Mouse (Mus musculus) adrenal gland, postnatal 10 days (tissue): ENCODE results near the gene Prss50. TPM values are rescaled to one million over a fixed set of nuclear protein-coding genes. Genes with fewer than 3 reads are reported as not detected.

Experiments
- DNase-seq: peaks from one replicate; pipeline ENCODE4 v3.0.0; 2021; ENCODE audit warnings: mixed read lengths
- total RNA-seq, 2 experiments: library from RNA; stranded (reverse); gene quantifications; 2 replicates each; pipeline ENCODE4 v1.2.3; 2021

The Prss50 gene
- total RNA-seq, 2 experiments from 2014 or later, result 0.67 TPM; not detected in 1

DNA sequence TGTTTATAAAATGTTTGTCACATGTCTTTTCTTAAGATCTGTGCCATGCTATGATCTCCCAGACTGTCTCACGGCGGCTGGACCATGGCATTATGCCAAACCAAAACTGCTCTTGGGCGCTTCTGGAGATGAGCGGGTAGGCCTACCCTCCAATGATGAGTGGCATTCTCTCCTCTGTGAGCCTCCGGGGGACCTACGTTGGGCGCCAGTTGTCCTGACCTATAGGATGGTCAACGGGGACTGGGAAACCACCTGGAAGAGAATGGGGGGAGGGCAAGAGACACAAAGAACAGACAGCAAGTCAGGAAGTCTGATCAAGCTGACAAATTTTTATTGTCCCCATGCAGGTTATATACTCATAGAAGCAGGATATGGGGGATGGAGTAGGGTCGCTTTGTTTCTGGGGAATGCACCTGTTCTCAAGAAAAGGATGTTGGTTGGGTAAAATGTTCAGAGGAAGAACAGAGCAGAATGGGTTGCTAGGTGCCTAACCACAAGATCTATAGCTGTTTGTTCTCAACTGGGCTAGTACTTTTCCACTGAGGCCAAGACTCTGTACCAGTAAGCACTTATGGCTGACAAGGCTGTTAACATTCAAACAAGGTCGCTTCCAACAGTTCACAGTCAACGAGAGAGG lies 49.6 kb downstream of the Prss50 start:
- no peak for DNase-seq

DNA sequence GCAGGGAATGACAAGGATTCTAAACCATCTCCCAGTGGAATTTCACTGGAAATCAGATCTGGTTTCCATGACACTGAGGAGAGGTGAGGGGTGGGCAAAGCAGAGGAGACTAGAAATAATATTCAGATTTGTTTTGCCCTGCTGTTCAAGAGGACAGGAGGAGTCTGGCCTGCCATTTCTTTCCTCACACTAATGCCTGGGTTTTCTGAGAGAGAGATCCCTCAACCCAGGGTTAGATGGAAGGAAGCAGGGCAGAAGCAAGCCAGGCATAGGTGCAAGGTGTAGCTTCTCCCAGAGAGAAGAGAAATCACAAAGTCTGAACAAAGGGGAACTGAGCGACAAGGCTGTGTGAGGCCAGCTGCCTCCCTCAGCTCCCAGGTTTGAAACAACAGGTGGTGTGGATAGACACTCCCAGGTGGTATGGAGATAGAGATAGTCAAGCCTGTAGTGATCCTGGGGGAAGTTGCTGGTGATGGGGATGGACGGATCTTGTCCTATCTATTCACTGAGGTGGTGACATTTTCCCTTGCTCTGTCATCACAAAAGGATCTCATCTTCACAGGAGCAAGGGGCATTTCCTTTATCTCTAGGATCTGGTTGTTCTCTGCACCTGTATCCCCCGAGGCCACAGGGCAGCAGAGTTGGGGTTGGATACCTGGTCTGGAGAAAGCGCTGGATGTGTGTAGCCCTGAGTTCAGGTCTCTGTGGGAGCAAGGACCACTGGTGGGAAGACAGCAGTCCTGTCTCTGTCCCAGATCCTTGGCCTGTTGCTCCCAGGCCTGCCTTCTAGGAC lies 50.3 kb downstream of the Prss50 start:
- DNase-seq, result no peak

DNA sequence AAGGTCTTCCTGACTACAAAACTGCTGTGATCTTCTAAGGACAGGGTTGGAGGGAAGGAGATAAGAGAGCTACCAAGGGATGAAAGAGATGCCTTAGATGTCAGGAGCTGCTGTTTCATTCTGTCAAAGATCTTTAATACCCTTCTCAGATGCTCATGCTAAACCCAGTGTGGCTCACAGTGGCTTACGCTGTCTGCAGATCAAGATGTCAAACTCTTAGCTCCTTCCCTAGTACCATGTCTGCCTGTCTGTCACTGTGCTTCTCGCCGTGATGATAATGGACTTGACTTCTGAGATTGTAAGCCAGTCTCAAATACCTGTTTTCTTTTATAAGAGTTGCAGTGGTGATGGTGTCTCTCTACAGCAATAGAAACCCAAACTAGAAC lies 50.9 kb downstream of the Prss50 start:
- DNase-seq, result no peak

DNA sequence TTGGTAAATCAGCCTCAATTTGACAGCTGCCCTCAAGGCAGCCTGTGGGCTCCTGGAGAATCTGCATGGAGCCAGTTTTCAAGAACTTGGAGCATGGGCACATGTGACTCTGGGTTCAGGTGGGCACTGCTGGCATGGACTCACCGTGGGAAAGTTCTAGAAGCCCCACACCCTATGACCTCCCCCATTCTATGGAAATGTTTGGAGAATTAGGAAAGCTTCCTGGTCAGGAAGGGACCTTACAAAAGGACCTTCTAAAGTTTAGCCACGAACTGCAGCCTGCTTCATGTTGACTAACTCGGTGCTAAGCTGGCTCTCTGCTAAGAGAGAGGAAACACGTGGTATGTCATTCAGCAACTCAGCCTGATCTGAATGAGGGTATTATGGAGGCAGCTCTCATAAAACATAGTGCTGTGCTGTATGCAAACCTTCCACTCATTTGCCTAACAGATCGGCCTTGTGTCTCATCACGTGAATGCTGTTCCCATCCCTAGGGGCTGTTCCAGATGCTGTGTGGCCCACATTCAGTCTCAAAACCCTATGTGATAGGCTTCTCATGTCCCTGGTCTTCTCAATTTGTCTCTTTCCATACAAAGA lies 51.7 kb downstream of the Prss50 start:
- no peak for DNase-seq

Other genes starting within 250 kb of the Prss50 start
- 1 to 10 TPM; 7.7 to 9.8 TPM for gene Nradd, start 233.5 kb upstream of the Prss50 start, total RNA-seq
- gene Nbeal2, start 203.8 kb upstream of the Prss50 start, total RNA-seq, result 10 to 100 TPM in 1 of 2 experiments, 1 to 10 TPM in 1; 8.2 to 12.0 TPM
- 10 to 100 TPM; 64.3 to 66.0 TPM for gene Ccdc12, start 201.5 kb upstream of the Prss50 start, total RNA-seq
- 10 to 100 TPM; 10.6 to 78.0 TPM for gene Myl3, start 116.1 kb upstream of the Prss50 start, total RNA-seq
- gene Pth1r, start 110.8 kb upstream of the Prss50 start, total RNA-seq, result 10 to 100 TPM; 13.4 to 13.9 TPM
- not detected for gene Prss42, start 59.8 kb upstream of the Prss50 start, total RNA-seq
- gene Prss44, start 44.0 kb upstream of the Prss50 start, total RNA-seq, result not detected
- not detected for gene Prss43, start 31.3 kb upstream of the Prss50 start, total RNA-seq
- not detected for gene Prss45, start 23.4 kb upstream of the Prss50 start, total RNA-seq
- not detected for gene Prss46, start 13.5 kb upstream of the Prss50 start, total RNA-seq
- gene Als2cl, start 21.9 kb downstream of the Prss50 start, total RNA-seq, result 10 to 100 TPM; 16.4 to 18.2 TPM
- gene Tmie, start 22.1 kb downstream of the Prss50 start, total RNA-seq, result 1 to 10 TPM; 1.9 to 5.6 TPM
- gene Fam240a, start 58.9 kb downstream of the Prss50 start, total RNA-seq, result not detected
- gene Tdgf1, start 88.2 kb downstream of the Prss50 start, total RNA-seq, result not detected
- gene Lrrc2, start 93.6 kb downstream of the Prss50 start, total RNA-seq, result 1 to 10 TPM; 2.2 to 5.4 TPM
- 10 to 100 TPM in 1 of 2 experiments, 1 to 10 TPM in 1; 7.5 to 10.3 TPM for gene Rtp3, start 132.6 kb downstream of the Prss50 start, total RNA-seq
- gene Ltf, start 161.3 kb downstream of the Prss50 start, total RNA-seq, result 10 to 100 TPM; 14.8 to 15.6 TPM
- gene Ccrl2, start 199.6 kb downstream of the Prss50 start, total RNA-seq, result 1 to 10 TPM; 3.4 to 4.8 TPM